Mouse (Mus musculus) colon, adult 2 months (tissue): ENCODE measurements around the gene Arl6ip1. TPM values are rescaled to one million over a fixed set of nuclear protein-coding genes. Genes with fewer than 3 reads are reported as not detected.

Experiments
- polyA plus RNA-seq: library from polyadenylated mRNA; depleted of rRNA; stranded (reverse); fragments of >200 nt; gene quantifications from 2 replicates; pipeline ENCODE4 v1.2.3, GENCODE M21; 2012; rRNA removed

Gene Arl6ip1
- polyA plus RNA-seq = 31.1 and 43.8 TPM in 2 replicates

GRCm38 (mm10) chr7:118129430-118130041 lies at the start of gene Arl6ip1:
Arl6ip1 (minus strand) TSS chr7:118129662.

GRCm38 (mm10) chr7:118115877-118116568 lies 13.4 kb downstream of the Arl6ip1 start, which contains the start of gene Rps15a:
Rps15a (minus strand) TSS chr7:118116188.

Other genes with a start within 250 kb of the Arl6ip1 start
- 243 and 355 TPM in 2 replicates for gene Rps15a, start 13.5 kb downstream of the Arl6ip1 start, polyA plus RNA-seq
- gene Smg1, start 114.0 kb upstream of the Arl6ip1 start, polyA plus RNA-seq = 22.2 and 26.9 TPM in 2 replicates